Mouse (Mus musculus): ENCODE data around the gene Ctsz. TPM values are rescaled to one million over a fixed set of nuclear protein-coding genes. Genes with fewer than 3 reads are reported as not detected.

Gene Ctsz
- polyA plus RNA-seq, 1 experiment from 2014 or later = 181 TPM

DNA sequence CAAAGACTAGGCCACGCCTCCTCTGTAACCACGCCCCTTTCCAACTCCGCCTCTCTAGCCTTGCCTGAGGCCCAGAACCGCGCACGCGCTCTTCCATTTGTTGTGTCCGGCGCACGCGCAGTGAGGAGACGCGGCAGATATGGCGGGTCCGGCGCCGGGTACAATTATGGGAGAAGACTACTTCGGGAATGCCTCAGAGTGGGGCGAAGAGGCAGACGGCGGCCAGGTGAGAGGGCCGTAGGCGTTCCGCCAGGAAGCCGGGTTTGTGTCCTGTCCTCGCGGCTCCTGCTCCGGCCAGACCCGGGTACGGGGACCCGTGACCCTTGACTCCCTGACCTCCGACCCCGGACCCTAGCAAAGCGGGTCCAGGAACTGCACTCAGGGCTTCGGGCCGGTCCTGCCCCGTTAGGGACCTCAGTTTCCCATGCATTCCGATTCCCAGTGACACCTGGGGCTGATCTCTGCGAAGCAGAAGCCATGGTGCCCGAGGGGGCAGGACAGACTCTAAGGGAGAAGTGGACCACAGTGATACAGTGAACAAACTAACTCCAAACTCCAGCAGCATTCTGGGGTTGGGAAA lies 23.0 kb downstream of the Ctsz start, which contains the start of gene Nelfcd:
Gene Nelfcd, plus strand, starts transcription at position 74 of the 580 bp plus-strand sequence.
- peak; percentile 94 for ATAC-seq (ENCODE audit: insufficient read depth, low FRiP score, low read depth)
- peak within 1 kb of the TSS; percentile 89 for H3K9ac ChIP-seq
- H3K27me3 ChIP-seq (replicated peaks) = no peaks in the 10 kb centered on the region
- peak within 1 kb of the TSS; percentile 83 for H3K4me2 ChIP-seq
- peak within 1 kb of the TSS; percentile 31; the same call in 1 of the 2 replicates for H3K27ac ChIP-seq
- 0 out of 2 replicates have a peak, but pooled peaks cover 10% of the 10 kb centered on the region for H3K36me3 ChIP-seq
- peak within 1 kb of the TSS; percentile 97 for H3K4me3 ChIP-seq (replicated peaks)
- under 1% methylated on average over 40 of the region's 40 CpGs for WGBS
- H3K9me3 ChIP-seq = no peaks in the 10 kb centered on the region
- H3K4me1 ChIP-seq = peaks cover 9% of the 10 kb centered on the region

DNA sequence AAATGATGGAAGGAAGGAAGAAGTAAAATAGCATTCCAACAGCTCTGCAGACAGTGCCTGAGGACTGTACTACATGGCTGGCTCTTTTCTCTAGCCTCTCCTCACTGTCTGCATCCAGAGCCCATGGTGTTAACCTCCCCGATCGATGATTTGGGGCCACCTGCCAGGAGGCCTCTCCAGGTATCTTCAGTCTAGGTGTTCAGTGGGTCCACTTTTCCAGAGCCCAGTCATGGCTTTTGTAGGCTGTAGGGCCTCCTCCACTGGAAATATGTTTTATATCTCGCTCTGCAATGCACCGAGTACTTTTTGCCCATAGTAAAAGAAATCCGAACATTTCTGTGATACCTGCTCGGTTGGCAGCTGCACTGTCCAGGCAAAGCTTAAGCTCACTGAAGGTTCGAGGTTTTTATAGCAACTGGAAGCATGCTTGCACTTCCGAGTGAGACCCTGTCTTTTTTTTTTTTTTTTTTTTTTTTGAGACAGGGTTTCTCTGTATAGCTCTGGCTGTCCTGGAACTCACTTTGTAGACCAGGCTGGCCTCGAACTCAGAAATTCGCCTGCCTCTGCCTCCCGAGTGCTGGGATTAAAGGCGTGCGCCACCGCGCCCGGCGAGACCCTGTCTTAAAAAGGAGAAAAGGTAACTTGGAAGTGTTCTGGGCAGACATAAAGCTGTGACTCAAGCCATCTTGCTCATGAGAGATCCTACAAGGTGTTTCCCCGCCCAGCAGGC lies 23.7 kb downstream of the Ctsz start:
- peak overlapping the region; percentile 83 for H3K4me2 ChIP-seq
- no peak overlapping the region for H3K9ac ChIP-seq
- no peak for ATAC-seq (ENCODE audit: insufficient read depth, low FRiP score, low read depth)
- no peaks in the 10 kb centered on the region for H3K9me3 ChIP-seq
- no peaks in the 10 kb centered on the region for H3K27me3 ChIP-seq (replicated peaks)
- no peak overlapping the region for H3K27ac ChIP-seq
- H3K4me1 ChIP-seq = peaks cover 9% of the 10 kb centered on the region
- WGBS = 43% methylated on average over 18 of the region's 18 CpGs
- H3K36me3 ChIP-seq = 0 out of 2 replicates have a peak, but pooled peaks cover 5% of the 10 kb centered on the region
- peak overlapping the region; percentile 97 for H3K4me3 ChIP-seq (replicated peaks)

DNA sequence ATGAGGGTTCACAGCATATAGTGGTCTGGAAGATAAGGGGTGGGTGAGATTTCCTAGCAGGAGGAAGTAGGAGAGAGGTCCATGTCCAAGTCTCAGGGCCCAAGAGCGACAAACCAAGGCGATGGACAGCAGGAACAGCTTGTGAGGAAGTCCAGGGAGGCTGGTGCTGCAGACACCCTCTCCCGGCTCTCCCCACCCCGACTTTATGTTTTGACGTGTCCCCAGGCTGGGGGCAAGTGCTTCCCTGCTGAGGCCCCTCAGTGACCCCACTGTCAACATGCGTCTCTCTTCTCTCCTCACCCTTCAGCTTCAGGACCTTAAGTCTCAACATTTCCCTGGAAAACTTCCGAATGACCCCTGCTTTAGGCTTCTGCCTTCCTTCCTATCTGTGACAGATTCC lies 25.7 kb downstream of the Ctsz start:
- Histone ChIP-seq H3K4me2 (no peak overlapping the region), H3K27me3 (replicated peaks) (no peaks in the 10 kb centered on the region), H3K4me1 (peaks cover 9% of the 10 kb centered on the region), H3K9me3 (no peaks in the 10 kb centered on the region), H3K9ac (no peak overlapping the region), H3K36me3 (no peaks in the 10 kb centered on the region), H3K4me3 (replicated peaks) (no peak overlapping the region), H3K27ac (no peak overlapping the region)
- WGBS = 77% methylated on average over 7 of the region's 7 CpGs
- ATAC-seq (ENCODE audit: insufficient read depth, low FRiP score, low read depth) = no peak

DNA sequence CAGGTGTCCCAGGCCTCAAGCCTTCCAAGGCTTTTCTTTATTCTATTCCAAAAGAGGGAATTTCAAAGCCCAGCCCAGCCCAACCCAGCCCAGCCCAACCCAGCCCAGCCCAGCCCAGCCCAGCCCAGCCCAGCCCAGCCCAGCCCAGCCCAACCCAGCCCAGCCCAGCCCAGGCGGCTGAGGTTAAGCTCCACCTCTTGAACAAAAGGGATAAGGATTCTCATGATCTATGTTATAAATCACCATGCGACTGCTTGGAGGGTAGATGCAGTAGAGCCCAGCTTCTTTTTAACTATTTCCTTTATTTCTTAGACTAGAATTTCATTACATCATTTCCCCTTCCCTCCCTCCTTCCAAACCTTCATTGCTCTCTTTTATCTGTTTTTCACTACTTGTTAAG lies 28.6 kb downstream of the Ctsz start:
- no peaks in the 10 kb centered on the region for H3K4me1 ChIP-seq
- no peak overlapping the region for H3K9ac ChIP-seq
- no peaks in the 10 kb centered on the region for H3K36me3 ChIP-seq
- ATAC-seq (ENCODE audit: insufficient read depth, low FRiP score, low read depth) = no peak; the same call in 1 of the 2 replicates
- 30% methylated on average over 2 of the region's 2 CpGs for WGBS
- H3K27ac ChIP-seq = no peak overlapping the region
- H3K9me3 ChIP-seq = no peaks in the 10 kb centered on the region
- no peak overlapping the region for H3K4me3 ChIP-seq (replicated peaks)
- H3K27me3 ChIP-seq (replicated peaks) = no peaks in the 10 kb centered on the region
- no peak overlapping the region for H3K4me2 ChIP-seq

DNA sequence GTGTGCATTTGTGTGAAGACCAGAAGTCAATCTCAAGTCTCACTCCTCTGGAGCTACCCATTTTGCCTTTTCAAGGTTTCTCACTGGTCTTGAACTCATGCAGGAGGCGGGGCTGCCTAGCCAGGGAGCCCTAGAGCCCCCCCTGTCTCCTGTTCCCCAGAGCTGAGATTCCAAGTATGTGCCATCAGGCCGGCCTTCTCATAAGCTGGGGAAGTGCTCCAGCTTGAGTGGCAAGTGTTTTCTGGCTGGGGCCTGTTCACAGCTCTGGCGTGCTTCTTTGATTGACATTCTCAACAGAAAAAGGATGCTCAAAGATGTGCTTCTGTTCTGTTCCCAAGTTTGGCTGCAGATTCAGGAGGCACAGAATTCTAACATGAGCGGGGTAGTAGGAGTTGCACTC lies 38.4 kb downstream of the Ctsz start:
- Histone ChIP-seq H3K4me1 (no peaks in the 10 kb centered on the region), H3K4me2 (no peak overlapping the region), H3K9ac (no peak overlapping the region), H3K36me3 (no peaks in the 10 kb centered on the region), H3K9me3 (no peaks in the 10 kb centered on the region), H3K27me3 (replicated peaks) (no peaks in the 10 kb centered on the region), H3K27ac (no peak overlapping the region), H3K4me3 (replicated peaks) (no peak overlapping the region)
- 89% methylated on average over 4 of the region's 4 CpGs for WGBS
- no peak for ATAC-seq (ENCODE audit: insufficient read depth, low FRiP score, low read depth)

DNA sequence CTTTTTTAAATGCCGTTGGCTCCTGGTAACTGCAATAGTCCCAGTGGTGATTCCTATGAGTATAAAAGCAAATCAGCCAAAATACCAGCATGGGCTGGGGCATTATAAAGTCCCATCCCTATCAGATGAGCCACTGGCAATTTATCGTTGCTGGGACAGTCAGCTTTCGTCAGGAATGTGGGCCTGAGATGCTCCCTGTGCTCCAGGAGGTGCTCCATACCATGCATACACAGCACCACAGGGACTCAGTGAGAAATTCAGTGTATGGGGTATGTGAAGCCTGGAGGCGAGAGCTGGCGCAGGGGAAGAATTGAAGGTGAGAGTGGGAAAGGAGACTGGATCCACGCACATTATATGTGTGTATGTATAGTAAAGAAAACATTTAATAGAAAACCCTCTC lies 41.0 kb downstream of the Ctsz start:
- H3K4me3 ChIP-seq (replicated peaks) = no peak overlapping the region
- no peak overlapping the region for H3K27ac ChIP-seq
- no peaks in the 10 kb centered on the region for H3K4me1 ChIP-seq
- WGBS = 84% methylated on average over 6 of the region's 6 CpGs
- no peak overlapping the region for H3K4me2 ChIP-seq
- no peak for ATAC-seq (ENCODE audit: insufficient read depth, low FRiP score, low read depth)
- H3K9ac ChIP-seq = no peak overlapping the region
- H3K9me3 ChIP-seq = no peaks in the 10 kb centered on the region
- H3K27me3 ChIP-seq (replicated peaks) = no peaks in the 10 kb centered on the region
- no peaks in the 10 kb centered on the region for H3K36me3 ChIP-seq

GRCm38 (mm10) chr2:174397065-174397464 lies 41.8 kb downstream of the Ctsz start:
- Histone ChIP-seq H3K36me3 (no peaks in the 10 kb centered on the region), H3K4me3 (replicated peaks) (no peak overlapping the region), H3K4me2 (no peak overlapping the region), H3K27ac (no peak overlapping the region), H3K27me3 (replicated peaks) (no peaks in the 10 kb centered on the region), H3K4me1 (no peaks in the 10 kb centered on the region), H3K9ac (no peak overlapping the region), H3K9me3 (no peaks in the 10 kb centered on the region)
- no peak for ATAC-seq (ENCODE audit: insufficient read depth, low FRiP score, low read depth)
- WGBS = 91% methylated on average over 1 of the region's 1 CpGs

DNA sequence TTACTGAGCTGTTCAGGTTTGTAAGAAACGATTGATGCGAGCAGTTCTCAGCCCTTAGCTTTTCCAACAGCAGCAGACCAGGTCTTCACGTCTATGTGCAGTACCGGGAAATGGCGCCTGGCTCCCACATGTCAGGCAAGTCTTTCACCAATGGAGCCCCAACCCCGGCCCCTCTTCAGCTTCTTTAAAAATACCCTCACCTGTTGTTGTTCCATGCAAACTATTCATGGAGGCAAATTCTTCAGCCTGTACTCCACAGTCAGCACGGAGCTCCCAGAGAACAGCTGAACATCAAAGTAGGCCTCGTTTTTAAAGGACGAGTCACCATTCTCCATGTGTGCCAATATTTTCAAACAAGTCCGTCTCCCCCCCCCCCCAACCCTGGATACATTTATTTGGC lies 42.2 kb downstream of the Ctsz start:
- H3K9ac ChIP-seq = no peak overlapping the region
- H3K9me3 ChIP-seq = no peaks in the 10 kb centered on the region
- H3K4me1 ChIP-seq = no peaks in the 10 kb centered on the region
- no peak overlapping the region for H3K4me3 ChIP-seq (replicated peaks)
- WGBS = 80% methylated on average over 10 of the region's 10 CpGs
- H3K4me2 ChIP-seq = no peak overlapping the region
- H3K27me3 ChIP-seq (replicated peaks) = no peaks in the 10 kb centered on the region
- no peak overlapping the region for H3K27ac ChIP-seq
- H3K36me3 ChIP-seq = no peaks in the 10 kb centered on the region
- ATAC-seq (ENCODE audit: insufficient read depth, low FRiP score, low read depth) = no peak

GRCm38 (mm10) chr2:174393383-174393782 lies 45.5 kb downstream of the Ctsz start:
- no peak overlapping the region for H3K4me3 ChIP-seq (replicated peaks)
- H3K27ac ChIP-seq = no peak overlapping the region
- no peak overlapping the region for H3K4me2 ChIP-seq
- ATAC-seq (ENCODE audit: insufficient read depth, low FRiP score, low read depth) = no peak
- no peaks in the 10 kb centered on the region for H3K27me3 ChIP-seq (replicated peaks)
- no peaks in the 10 kb centered on the region for H3K9me3 ChIP-seq
- H3K4me1 ChIP-seq = no peaks in the 10 kb centered on the region
- H3K36me3 ChIP-seq = no peaks in the 10 kb centered on the region
- no peak overlapping the region for H3K9ac ChIP-seq
- WGBS = 64% methylated on average over 5 of the region's 5 CpGs

DNA sequence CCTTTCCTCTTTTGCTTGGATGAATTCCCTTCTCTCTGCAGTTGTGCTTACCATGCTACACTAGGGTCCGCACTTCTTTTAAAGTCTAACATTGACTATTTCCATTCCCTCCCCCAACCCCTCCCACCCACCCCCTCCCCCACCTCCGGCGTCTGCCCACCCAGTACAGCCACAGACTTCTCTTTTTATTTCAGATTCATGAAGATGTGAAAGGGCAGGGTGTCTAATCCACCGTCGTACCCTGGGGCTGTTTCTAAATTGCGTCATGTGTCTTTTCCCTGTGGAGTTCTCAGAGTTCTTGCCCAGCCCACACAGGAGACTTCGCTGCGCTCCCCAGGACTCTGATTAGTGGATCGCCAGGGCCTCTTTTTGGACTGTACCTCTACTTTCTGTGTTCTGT lies 46.3 kb downstream of the Ctsz start:
- no peak overlapping the region for H3K4me3 ChIP-seq (replicated peaks)
- no peaks in the 10 kb centered on the region for H3K27me3 ChIP-seq (replicated peaks)
- no peak overlapping the region for H3K4me2 ChIP-seq
- no peaks in the 10 kb centered on the region for H3K4me1 ChIP-seq
- no peak overlapping the region for H3K9ac ChIP-seq
- H3K9me3 ChIP-seq = no peaks in the 10 kb centered on the region
- no peaks in the 10 kb centered on the region for H3K36me3 ChIP-seq
- WGBS = 75% methylated on average over 9 of the region's 9 CpGs
- H3K27ac ChIP-seq = no peak overlapping the region
- no peak for ATAC-seq (ENCODE audit: insufficient read depth, low FRiP score, low read depth)

DNA sequence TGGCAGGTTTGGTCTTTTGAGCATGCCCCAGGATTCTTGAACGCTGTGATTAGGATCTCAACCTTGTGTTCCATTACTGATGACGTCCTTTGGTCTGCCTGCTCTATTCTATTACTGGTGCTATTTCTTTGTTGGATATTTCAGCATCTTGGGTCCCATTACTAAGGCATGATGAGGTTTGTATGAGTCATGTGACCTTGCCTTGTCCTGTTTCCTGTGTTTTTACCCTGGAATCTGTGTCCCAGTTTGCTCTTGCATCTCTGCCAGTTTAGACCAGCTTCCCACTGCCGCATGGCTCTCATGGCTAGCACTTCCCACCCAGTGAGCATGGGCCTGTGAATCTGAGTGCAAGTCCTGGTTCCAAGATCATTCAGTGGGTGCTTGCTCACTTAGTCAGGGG lies 46.9 kb downstream of the Ctsz start:
- Histone ChIP-seq H3K9me3 (no peaks in the 10 kb centered on the region), H3K4me3 (replicated peaks) (no peak overlapping the region), H3K9ac (no peak overlapping the region), H3K4me1 (no peaks in the 10 kb centered on the region), H3K27me3 (replicated peaks) (no peaks in the 10 kb centered on the region), H3K36me3 (no peaks in the 10 kb centered on the region), H3K27ac (no peak overlapping the region), H3K4me2 (no peak overlapping the region)
- no peak for ATAC-seq (ENCODE audit: insufficient read depth, low FRiP score, low read depth)
- WGBS = 88% methylated on average over 3 of the region's 3 CpGs

GRCm38 (mm10) chr2:174381021-174381420 lies 57.8 kb downstream of the Ctsz start:
- no peak overlapping the region for H3K4me2 ChIP-seq
- no peak overlapping the region for H3K9ac ChIP-seq
- no peaks in the 10 kb centered on the region for H3K9me3 ChIP-seq
- no peak for ATAC-seq (ENCODE audit: insufficient read depth, low FRiP score, low read depth)
- no peaks in the 10 kb centered on the region for H3K36me3 ChIP-seq
- no peaks in the 10 kb centered on the region for H3K27me3 ChIP-seq (replicated peaks)
- no peak overlapping the region for H3K4me3 ChIP-seq (replicated peaks)
- 86% methylated on average over 9 of the region's 9 CpGs for WGBS
- no peaks in the 10 kb centered on the region for H3K4me1 ChIP-seq
- no peak overlapping the region for H3K27ac ChIP-seq
